Mouse (Mus musculus): ENCODE measurements at regions not wholly inside any gene's neighbourhood (a gene's known extent, or its start where the extent isn't known, plus 50 kb on each side); places are given as distances from the start of the nearest gene placed in this dataset.

- TF ChIP-seq CTCF (IDR thresholded peaks at IDR 0.05; ENCODE audit: extremely low read depth, insufficient read length, insufficient replicate concordance, low read depth, low read length), result no peak
- no peak for TF ChIP-seq POLR2A (IDR thresholded peaks at IDR 0.05; ENCODE audit: low read depth, low read length)
Observed at GRCm38 (mm10) chr10:96879425-96879824, 262.6 kb downstream of the Btg1 start.
